Mouse (Mus musculus) lung, embryonic 16.5 days (tissue): ENCODE data around the gene Tnfrsf8. TPM values are rescaled to one million over a fixed set of nuclear protein-coding genes. Genes with fewer than 3 reads are reported as not detected.
A peak's percentile ranks its signal among the peaks of the same experiment; 100 is the strongest.

Experiments used
- ATAC-seq: fragments of 200-750 bp; cut with Nextera tagmentation; 2 replicates; pipeline ENCODE4 v1.8.0; 2017; ENCODE audit warnings: low read depth, mild to moderate bottlenecking, moderate library complexity
- H3K27ac ChIP-seq: fragments of 300-500 bp; sonication (generic); 2 replicates; pipeline ENCODE4 v1.5.1; 2014; ENCODE audit warnings: mild to moderate bottlenecking, control low read depth, low read length
- H3K27me3 ChIP-seq: fragments of 300-500 bp; sonication (generic); 2 replicates; pipeline ENCODE4 v1.6.1; 2014; ENCODE audit warnings: low read depth, low read length, mixed read lengths; ENCODE audit not compliant: control insufficient read depth, insufficient read depth
- H3K36me3 ChIP-seq: fragments of 300-500 bp; sonication (generic); 2 replicates; pipeline ENCODE4 v1.6.1; 2014; ENCODE audit warnings: low read length; ENCODE audit not compliant: control insufficient read depth, insufficient read depth
- H3K4me1 ChIP-seq: fragments of 300-500 bp; sonication (generic); replicated peaks from 2 replicates; pipeline ENCODE4 v1.6.1; 2014; ENCODE audit warnings: low read length, mixed read lengths; ENCODE audit not compliant: control insufficient read depth, insufficient read depth
- H3K4me2 ChIP-seq: fragments of 300-500 bp; sonication (generic); 2 replicates; pipeline ENCODE4 v1.6.1; 2014; ENCODE audit warnings: low read depth, low read length, control low read depth
- H3K4me3 ChIP-seq: fragments of 300-500 bp; sonication (generic); 2 replicates; pipeline ENCODE4 v1.5.1; 2014; ENCODE audit warnings: mild to moderate bottlenecking, low read length, control low read depth
- H3K9ac ChIP-seq: fragments of 300-500 bp; sonication (generic); 2 replicates; pipeline ENCODE4 v1.6.1; 2014; ENCODE audit warnings: low read length, control low read depth
- H3K9me3 ChIP-seq: fragments of 300-500 bp; sonication (generic); 2 replicates; pipeline ENCODE4 v1.6.1; 2016; ENCODE audit warnings: low read length; ENCODE audit not compliant: control insufficient read depth
- WGBS: fragments of 180-500 bp; shearing (Covaris S2); extraction: QIAGEN DNeasy Blood & Tissue Kit; methylation state at CpG from one replicate; pipeline ENCODE4 v1.1.7; 2014; 5-methylcytosine and 5-hydroxymethylcytosine counted together
- polyA plus RNA-seq: library from polyadenylated mRNA; unstranded; fragments of >200 nt; fragmentation: Nextera tagmentation; extraction: Ambion mirVana; gene quantifications from 2 replicates; pipeline ENCODE4 v1.2.1, GENCODE M21; 2015

The Tnfrsf8 gene
- polyA plus RNA-seq, 1 experiment from 2014 or later = 0.33 TPM

GRCm38 (mm10) chr4:145246173-145247011 lies 68.6 kb downstream of the Tnfrsf8 start, which contains the start of gene Tnfrsf1b:
TSS of gene Tnfrsf1b (minus strand) at chr4:145246870.
- no peak within 1 kb of the TSS for H3K27ac ChIP-seq
- H3K4me3 ChIP-seq = peak within 1 kb of the TSS; percentile 60
- WGBS = under 1% methylated on average over 44 of the region's 47 CpGs
- H3K9ac ChIP-seq = peak within 1 kb of the TSS; percentile 70
- ATAC-seq = peak; percentile 90
- H3K4me2 ChIP-seq = peak within 1 kb of the TSS; percentile 89
- H3K27me3 ChIP-seq = peaks cover 25% of the 10 kb centered on the region
- no peaks in the 10 kb centered on the region for H3K4me1 ChIP-seq
- no peaks in the 10 kb centered on the region for H3K9me3 ChIP-seq
- H3K36me3 ChIP-seq = no peaks in the 10 kb centered on the region

- Histone ChIP-seq H3K9ac (no peak overlapping the region), H3K4me2 (peak overlapping the region; percentile 89), H3K9me3 (no peaks in the 10 kb centered on the region), H3K4me3 (no peak overlapping the region), H3K27me3 (peaks cover 25% of the 10 kb centered on the region), H3K27ac (no peak overlapping the region), H3K4me1 (no peaks in the 10 kb centered on the region), H3K36me3 (no peaks in the 10 kb centered on the region)
- no peak for ATAC-seq
- 75% methylated on average over 3 of the region's 3 CpGs for WGBS
These were observed 69.4 kb downstream of the Tnfrsf8 start for GRCm38 (mm10) chr4:145245581-145245980.

GRCm38 (mm10) chr4:145244676-145245075 lies 70.3 kb downstream of the Tnfrsf8 start:
- ATAC-seq = no peak
- H3K4me2 ChIP-seq = no peak overlapping the region
- H3K27ac ChIP-seq = no peak overlapping the region
- H3K9ac ChIP-seq = no peak overlapping the region
- WGBS = 82% methylated on average over 2 of the region's 2 CpGs
- H3K4me1 ChIP-seq = peaks cover 4% of the 10 kb centered on the region
- no peak overlapping the region for H3K4me3 ChIP-seq
- H3K27me3 ChIP-seq = peaks cover 25% of the 10 kb centered on the region
- H3K36me3 ChIP-seq = no peaks in the 10 kb centered on the region
- no peaks in the 10 kb centered on the region for H3K9me3 ChIP-seq

- Histone ChIP-seq H3K27me3 (peaks cover 22% of the 10 kb centered on the region), H3K9ac (no peak overlapping the region), H3K4me3 (no peak overlapping the region), H3K4me1 (peaks cover 12% of the 10 kb centered on the region), H3K9me3 (no peaks in the 10 kb centered on the region), H3K27ac (no peak overlapping the region), H3K4me2 (no peak overlapping the region), H3K36me3 (no peaks in the 10 kb centered on the region)
- WGBS = 45% methylated on average over 1 of the region's 1 CpGs
- no peak for ATAC-seq
These were observed 72.1 kb downstream of the Tnfrsf8 start for GRCm38 (mm10) chr4:145242719-145243350.

- no peak for ATAC-seq
- Histone ChIP-seq H3K36me3 (no peaks in the 10 kb centered on the region), H3K9me3 (no peaks in the 10 kb centered on the region), H3K27me3 (peaks cover 8% of the 10 kb centered on the region), H3K4me2 (no peak overlapping the region), H3K4me3 (no peak overlapping the region), H3K4me1 (peaks cover 12% of the 10 kb centered on the region), H3K27ac (no peak overlapping the region), H3K9ac (no peak overlapping the region)
- 67% methylated on average over 4 of the region's 4 CpGs for WGBS
These were observed 74.2 kb downstream of the Tnfrsf8 start for GRCm38 (mm10) chr4:145240723-145241231.

- peaks cover 12% of the 10 kb centered on the region for H3K4me1 ChIP-seq
- no peak overlapping the region for H3K4me2 ChIP-seq
- no peak overlapping the region for H3K4me3 ChIP-seq
- H3K27ac ChIP-seq = peak overlapping the region; percentile 85
- H3K36me3 ChIP-seq = no peaks in the 10 kb centered on the region
- WGBS = 24% methylated on average over 4 of the region's 4 CpGs
- no peaks in the 10 kb centered on the region for H3K9me3 ChIP-seq
- H3K27me3 ChIP-seq = no peaks in the 10 kb centered on the region
- no peak overlapping the region for H3K9ac ChIP-seq
- peak; percentile 95 for ATAC-seq
These were observed 75.7 kb downstream of the Tnfrsf8 start for GRCm38 (mm10) chr4:145239049-145239830.

GRCm38 (mm10) chr4:145236027-145236426 lies 78.9 kb downstream of the Tnfrsf8 start:
- H3K27ac ChIP-seq = no peak overlapping the region
- no peak overlapping the region for H3K9ac ChIP-seq
- no peaks in the 10 kb centered on the region for H3K9me3 ChIP-seq
- H3K4me2 ChIP-seq = no peak overlapping the region
- H3K36me3 ChIP-seq = no peaks in the 10 kb centered on the region
- H3K4me1 ChIP-seq = peaks cover 12% of the 10 kb centered on the region
- no peaks in the 10 kb centered on the region for H3K27me3 ChIP-seq
- H3K4me3 ChIP-seq = no peak overlapping the region
- 81% methylated on average over 7 of the region's 7 CpGs for WGBS
- ATAC-seq = no peak

GRCm38 (mm10) chr4:145233487-145234228 lies 81.3 kb downstream of the Tnfrsf8 start:
- ATAC-seq = no peak
- Histone ChIP-seq H3K4me3 (no peak overlapping the region), H3K36me3 (no peaks in the 10 kb centered on the region), H3K4me2 (no peak overlapping the region), H3K27me3 (no peaks in the 10 kb centered on the region), H3K27ac (0 out of 2 replicates have a peak overlapping the region, but pooled peaks have one; percentile 34), H3K9me3 (no peaks in the 10 kb centered on the region), H3K9ac (no peak overlapping the region), H3K4me1 (0 out of 2 replicates have a peak, but pooled peaks cover 3% of the 10 kb centered on the region)
- 46% methylated on average over 3 of the region's 3 CpGs for WGBS
